Mouse (Mus musculus): ENCODE data around the gene Cilp2. TPM values are rescaled to one million over a fixed set of nuclear protein-coding genes. Genes with fewer than 3 reads are reported as not detected.

Gene Cilp2
- polyA plus RNA-seq, 1 experiment: 2.2 TPM

- Histone ChIP-seq H3K27ac (ENCODE audit: control insufficient read depth, insufficient read depth, low read length) (no peak overlapping the region), H3K4me3 (ENCODE audit: control insufficient read depth, insufficient read depth, low read length) (no peak overlapping the region), H3K36me3 (ENCODE audit: control insufficient read depth, insufficient read depth, low read length) (no peaks in the 10 kb centered on the region), H3K4me1 (replicated peaks; ENCODE audit: control insufficient read depth, insufficient read depth, low read length) (peaks cover 12% of the 10 kb centered on the region; the same call in 1 of the 2 replicates), H3K27me3 (ENCODE audit: control insufficient read depth, insufficient read depth, low read length) (peaks cover 19% of the 10 kb centered on the region; the same call in 1 of the 2 replicates)
- WGBS: 89% methylated on average over 3 of the region's 3 CpGs
- TF ChIP-seq POLR2A (IDR thresholded peaks at IDR 0.05; ENCODE audit: control insufficient read depth, extremely low read depth, insufficient read depth, low read length, poor library complexity): no peak
- TF ChIP-seq CTCF (IDR thresholded peaks at IDR 0.05; ENCODE audit: borderline replicate concordance, control insufficient read depth, extremely low read depth, insufficient read depth, low read length, poor library complexity): no peak
- DNase-seq: no peak
These were observed 9.5 kb downstream of the Cilp2 start for GRCm38 (mm10) chr8:69877992-69878391.

GRCm38 (mm10) chr8:69877396-69877795 is 10.1 kb downstream of the Cilp2 start:
- Histone ChIP-seq H3K4me3 (ENCODE audit: control insufficient read depth, insufficient read depth, low read length) (no peak overlapping the region), H3K36me3 (ENCODE audit: control insufficient read depth, insufficient read depth, low read length) (no peaks in the 10 kb centered on the region), H3K27ac (ENCODE audit: control insufficient read depth, insufficient read depth, low read length) (no peak overlapping the region), H3K4me1 (replicated peaks; ENCODE audit: control insufficient read depth, insufficient read depth, low read length) (peaks cover 11% of the 10 kb centered on the region; the same call in 1 of the 2 replicates), H3K27me3 (ENCODE audit: control insufficient read depth, insufficient read depth, low read length) (peaks cover 18% of the 10 kb centered on the region; the same call in 1 of the 2 replicates)
- TF ChIP-seq CTCF (IDR thresholded peaks at IDR 0.05; ENCODE audit: borderline replicate concordance, control insufficient read depth, extremely low read depth, insufficient read depth, low read length, poor library complexity) (no peak), POLR2A (IDR thresholded peaks at IDR 0.05; ENCODE audit: control insufficient read depth, extremely low read depth, insufficient read depth, low read length, poor library complexity) (no peak)
- no peak for DNase-seq
- 91% methylated on average over 4 of the region's 4 CpGs for WGBS

GRCm38 (mm10) chr8:69876967-69877366 is 10.5 kb downstream of the Cilp2 start:
- 84% methylated on average over 10 of the region's 10 CpGs for WGBS
- Histone ChIP-seq H3K4me1 (replicated peaks; ENCODE audit: control insufficient read depth, insufficient read depth, low read length) (peaks cover 7% of the 10 kb centered on the region; the same call in 1 of the 2 replicates), H3K27me3 (ENCODE audit: control insufficient read depth, insufficient read depth, low read length) (peaks cover 16% of the 10 kb centered on the region; the same call in 1 of the 2 replicates), H3K36me3 (ENCODE audit: control insufficient read depth, insufficient read depth, low read length) (no peaks in the 10 kb centered on the region), H3K27ac (ENCODE audit: control insufficient read depth, insufficient read depth, low read length) (no peak overlapping the region), H3K4me3 (ENCODE audit: control insufficient read depth, insufficient read depth, low read length) (no peak overlapping the region)
- no peak for TF ChIP-seq POLR2A (IDR thresholded peaks at IDR 0.05; ENCODE audit: control insufficient read depth, extremely low read depth, insufficient read depth, low read length, poor library complexity)
- no peak for TF ChIP-seq CTCF (IDR thresholded peaks at IDR 0.05; ENCODE audit: borderline replicate concordance, control insufficient read depth, extremely low read depth, insufficient read depth, low read length, poor library complexity)
- DNase-seq: no peak

GRCm38 (mm10) chr8:69876097-69876496 is 11.4 kb downstream of the Cilp2 start:
- Histone ChIP-seq H3K36me3 (ENCODE audit: control insufficient read depth, insufficient read depth, low read length) (no peaks in the 10 kb centered on the region), H3K27me3 (ENCODE audit: control insufficient read depth, insufficient read depth, low read length) (peaks cover 8% of the 10 kb centered on the region; the same call in 1 of the 2 replicates), H3K4me1 (replicated peaks; ENCODE audit: control insufficient read depth, insufficient read depth, low read length) (no peaks in the 10 kb centered on the region), H3K4me3 (ENCODE audit: control insufficient read depth, insufficient read depth, low read length) (no peak overlapping the region), H3K27ac (ENCODE audit: control insufficient read depth, insufficient read depth, low read length) (no peak overlapping the region)
- no peak for DNase-seq
- TF ChIP-seq POLR2A (IDR thresholded peaks at IDR 0.05; ENCODE audit: control insufficient read depth, extremely low read depth, insufficient read depth, low read length, poor library complexity) (no peak), CTCF (IDR thresholded peaks at IDR 0.05; ENCODE audit: borderline replicate concordance, control insufficient read depth, extremely low read depth, insufficient read depth, low read length, poor library complexity) (no peak)
- WGBS: 70% methylated on average over 10 of the region's 10 CpGs

- no peaks in the 10 kb centered on the region for H3K36me3 ChIP-seq (ENCODE audit: control insufficient read depth, insufficient read depth, low read length)
- H3K27ac ChIP-seq (ENCODE audit: control insufficient read depth, insufficient read depth, low read length): no peak overlapping the region
- TF ChIP-seq CTCF (IDR thresholded peaks at IDR 0.05; ENCODE audit: borderline replicate concordance, control insufficient read depth, extremely low read depth, insufficient read depth, low read length, poor library complexity) (no peak), POLR2A (IDR thresholded peaks at IDR 0.05; ENCODE audit: control insufficient read depth, extremely low read depth, insufficient read depth, low read length, poor library complexity) (no peak)
- no peak for DNase-seq
- WGBS: 88% methylated on average over 13 of the region's 13 CpGs
- no peaks in the 10 kb centered on the region for H3K4me1 ChIP-seq (replicated peaks; ENCODE audit: control insufficient read depth, insufficient read depth, low read length)
- H3K27me3 ChIP-seq (ENCODE audit: control insufficient read depth, insufficient read depth, low read length): no peaks in the 10 kb centered on the region
- no peak overlapping the region for H3K4me3 ChIP-seq (ENCODE audit: control insufficient read depth, insufficient read depth, low read length)
These were observed 12.8 kb downstream of the Cilp2 start for GRCm38 (mm10) chr8:69874654-69875053.

GRCm38 (mm10) chr8:69874155-69874554 is 13.3 kb downstream of the Cilp2 start:
- no peaks in the 10 kb centered on the region for H3K27me3 ChIP-seq (ENCODE audit: control insufficient read depth, insufficient read depth, low read length)
- H3K4me1 ChIP-seq (replicated peaks; ENCODE audit: control insufficient read depth, insufficient read depth, low read length): no peaks in the 10 kb centered on the region
- 17% methylated on average over 9 of the region's 9 CpGs for WGBS
- H3K36me3 ChIP-seq (ENCODE audit: control insufficient read depth, insufficient read depth, low read length): no peaks in the 10 kb centered on the region
- TF ChIP-seq POLR2A (IDR thresholded peaks at IDR 0.05; ENCODE audit: control insufficient read depth, extremely low read depth, insufficient read depth, low read length, poor library complexity) (no peak), CTCF (IDR thresholded peaks at IDR 0.05; ENCODE audit: borderline replicate concordance, control insufficient read depth, extremely low read depth, insufficient read depth, low read length, poor library complexity) (no peak)
- peak; percentile 40 for DNase-seq
- no peak overlapping the region for H3K4me3 ChIP-seq (ENCODE audit: control insufficient read depth, insufficient read depth, low read length)
- H3K27ac ChIP-seq (ENCODE audit: control insufficient read depth, insufficient read depth, low read length): no peak overlapping the region

- no peaks in the 10 kb centered on the region for H3K27me3 ChIP-seq (ENCODE audit: control insufficient read depth, insufficient read depth, low read length)
- no peak for DNase-seq
- WGBS: 93% methylated on average over 6 of the region's 6 CpGs
- H3K4me3 ChIP-seq (ENCODE audit: control insufficient read depth, insufficient read depth, low read length): no peak overlapping the region
- no peak for TF ChIP-seq CTCF (IDR thresholded peaks at IDR 0.05; ENCODE audit: borderline replicate concordance, control insufficient read depth, extremely low read depth, insufficient read depth, low read length, poor library complexity)
- TF ChIP-seq POLR2A (IDR thresholded peaks at IDR 0.05; ENCODE audit: control insufficient read depth, extremely low read depth, insufficient read depth, low read length, poor library complexity): no peak
- H3K4me1 ChIP-seq (replicated peaks; ENCODE audit: control insufficient read depth, insufficient read depth, low read length): no peaks in the 10 kb centered on the region
- no peaks in the 10 kb centered on the region for H3K36me3 ChIP-seq (ENCODE audit: control insufficient read depth, insufficient read depth, low read length)
- H3K27ac ChIP-seq (ENCODE audit: control insufficient read depth, insufficient read depth, low read length): no peak overlapping the region
These were observed 16.6 kb downstream of the Cilp2 start for GRCm38 (mm10) chr8:69870907-69871306.

Measured in thymus, adult 2 months (tissue).